Mouse (Mus musculus): ENCODE results near the gene Nup85. TPM values are rescaled to one million over a fixed set of nuclear protein-coding genes. Genes with fewer than 3 reads are reported as not detected.
"Not testable (repeated sequence)": the region's sequence is repeated elsewhere in the genome, so short reads cannot be mapped to it uniquely, and the experiment has no call there.

The Nup85 gene
- polyA plus RNA-seq, 2 experiments = 144 to 184 TPM

- H3K36me3 ChIP-seq (ENCODE audit: control insufficient read depth, insufficient read depth, low read length) = peaks cover 28% of the 10 kb centered on the region
- DNase-seq (ENCODE audit: low spot score) (no peak), ATAC-seq (ENCODE audit: low FRiP score, low read depth) (no peak)
- H3K27ac ChIP-seq (replicated peaks; ENCODE audit: low read depth, low read length) = no peak overlapping the region
- H3K27me3 ChIP-seq (ENCODE audit: control insufficient read depth, insufficient read depth, low read length) = no peaks in the 10 kb centered on the region
- whole genome bisulfite sequencing = 81% methylated on average over 2 of the region's 2 CpGs
- TF ChIP-seq POLR2A (IDR thresholded peaks at IDR 0.05; ENCODE audit: borderline replicate concordance, extremely low read depth, insufficient read depth, insufficient read length) = no peak
- no peaks in the 10 kb centered on the region for H3K9me3 ChIP-seq (ENCODE audit: control insufficient read depth, low read length)
- no peak overlapping the region for H3K4me2 ChIP-seq (replicated peaks; ENCODE audit: low read depth, low read length, severe bottlenecking)
- H3K4me3 ChIP-seq (replicated peaks; ENCODE audit: low read length) = no peak overlapping the region
- no peaks in the 10 kb centered on the region for H3K4me1 ChIP-seq (ENCODE audit: control insufficient read depth, insufficient read depth, low read length)
- H3K9ac ChIP-seq (ENCODE audit: low read depth, low read length, severe bottlenecking) = no peak overlapping the region
Measured at GRCm38 (mm10) chr11:115520218-115520617, 44.0 kb upstream of the Nup85 start.

- no peak overlapping the region for H3K4me3 ChIP-seq (replicated peaks; ENCODE audit: low read length)
- H3K27me3 ChIP-seq (ENCODE audit: control insufficient read depth, insufficient read depth, low read length) = no peaks in the 10 kb centered on the region
- DNase-seq (ENCODE audit: low spot score) (no peak), ATAC-seq (ENCODE audit: low FRiP score, low read depth) (no peak)
- no peak overlapping the region for H3K9ac ChIP-seq (ENCODE audit: low read depth, low read length, severe bottlenecking)
- H3K36me3 ChIP-seq (ENCODE audit: control insufficient read depth, insufficient read depth, low read length) = peaks cover 37% of the 10 kb centered on the region
- no peak overlapping the region for H3K27ac ChIP-seq (replicated peaks; ENCODE audit: low read depth, low read length)
- no peaks in the 10 kb centered on the region for H3K4me1 ChIP-seq (ENCODE audit: control insufficient read depth, insufficient read depth, low read length)
- no peak overlapping the region for H3K4me2 ChIP-seq (replicated peaks; ENCODE audit: low read depth, low read length, severe bottlenecking)
- 78% methylated on average over 4 of the region's 4 CpGs for WGBS
- no peaks in the 10 kb centered on the region for H3K9me3 ChIP-seq (ENCODE audit: control insufficient read depth, low read length)
- no peak for TF ChIP-seq POLR2A (IDR thresholded peaks at IDR 0.05; ENCODE audit: borderline replicate concordance, extremely low read depth, insufficient read depth, insufficient read length)
Measured at GRCm38 (mm10) chr11:115521080-115521479, 43.2 kb upstream of the Nup85 start.

GRCm38 (mm10) chr11:115522238-115522637 lies 42.0 kb upstream of the Nup85 start:
- no peak for ATAC-seq (ENCODE audit: low FRiP score, low read depth)
- WGBS = 91% methylated on average over 2 of the region's 2 CpGs

GRCm38 (mm10) chr11:115522703-115523102 lies 41.5 kb upstream of the Nup85 start:
- DNase-seq (ENCODE audit: low spot score) (no peak), ATAC-seq (ENCODE audit: low FRiP score, low read depth) (no peak)
- 79% methylated on average over 2 of the region's 2 CpGs for WGBS
- Histone ChIP-seq H3K27me3 (ENCODE audit: control insufficient read depth, insufficient read depth, low read length) (no peaks in the 10 kb centered on the region), H3K9ac (ENCODE audit: low read depth, low read length, severe bottlenecking) (no peak overlapping the region), H3K9me3 (ENCODE audit: control insufficient read depth, low read length) (no peaks in the 10 kb centered on the region), H3K4me1 (ENCODE audit: control insufficient read depth, insufficient read depth, low read length) (no peaks in the 10 kb centered on the region), H3K27ac (replicated peaks; ENCODE audit: low read depth, low read length) (no peak overlapping the region), H3K36me3 (ENCODE audit: control insufficient read depth, insufficient read depth, low read length) (peaks cover 53% of the 10 kb centered on the region), H3K4me3 (replicated peaks; ENCODE audit: low read length) (no peak overlapping the region), H3K4me2 (replicated peaks; ENCODE audit: low read depth, low read length, severe bottlenecking) (no peak overlapping the region)
- no peak for TF ChIP-seq POLR2A (IDR thresholded peaks at IDR 0.05; ENCODE audit: borderline replicate concordance, extremely low read depth, insufficient read depth, insufficient read length)

More at GRCm38 (mm10) chr11:115522238-115522637, 42.0 kb upstream of the Nup85 start:
- no peak for TF ChIP-seq POLR2A (IDR thresholded peaks at IDR 0.05; ENCODE audit: borderline replicate concordance, extremely low read depth, insufficient read depth, insufficient read length)
- no peak overlapping the region for H3K9ac ChIP-seq (ENCODE audit: low read depth, low read length, severe bottlenecking)
- H3K36me3 ChIP-seq (ENCODE audit: control insufficient read depth, insufficient read depth, low read length) = peaks cover 48% of the 10 kb centered on the region
- no peaks in the 10 kb centered on the region for H3K9me3 ChIP-seq (ENCODE audit: control insufficient read depth, low read length)
- H3K4me2 ChIP-seq (replicated peaks; ENCODE audit: low read depth, low read length, severe bottlenecking) = no peak overlapping the region
- no peak overlapping the region for H3K27ac ChIP-seq (replicated peaks; ENCODE audit: low read depth, low read length)
- H3K4me1 ChIP-seq (ENCODE audit: control insufficient read depth, insufficient read depth, low read length) = no peaks in the 10 kb centered on the region
- no peak for DNase-seq (ENCODE audit: low spot score)
- H3K27me3 ChIP-seq (ENCODE audit: control insufficient read depth, insufficient read depth, low read length) = no peaks in the 10 kb centered on the region
- no peak overlapping the region for H3K4me3 ChIP-seq (replicated peaks; ENCODE audit: low read length)

GRCm38 (mm10) chr11:115526446-115526845 lies 37.8 kb upstream of the Nup85 start:
- 92% methylated on average over 3 of the region's 3 CpGs for WGBS
- ATAC-seq (ENCODE audit: low FRiP score, low read depth) = not testable (repeated sequence)
- peaks cover 82% of the 10 kb centered on the region for H3K36me3 ChIP-seq (ENCODE audit: control insufficient read depth, insufficient read depth, low read length)

More at GRCm38 (mm10) chr11:115526446-115526845, 37.8 kb upstream of the Nup85 start:
- H3K9me3 ChIP-seq (ENCODE audit: control insufficient read depth, low read length); DNase-seq (ENCODE audit: low spot score); H3K27me3 ChIP-seq (ENCODE audit: control insufficient read depth, insufficient read depth, low read length); H3K9ac ChIP-seq (ENCODE audit: low read depth, low read length, severe bottlenecking); H3K4me3 ChIP-seq (replicated peaks; ENCODE audit: low read length); H3K27ac ChIP-seq (replicated peaks; ENCODE audit: low read depth, low read length); H3K4me1 ChIP-seq (ENCODE audit: control insufficient read depth, insufficient read depth, low read length); H3K4me2 ChIP-seq (replicated peaks; ENCODE audit: low read depth, low read length, severe bottlenecking): not testable (repeated sequence)
